Mouse (Mus musculus): Measurements from ENCODE around the gene Shc4. TPM values are rescaled to one million over a fixed set of nuclear protein-coding genes. Genes with fewer than 3 reads are reported as not detected.
A peak's percentile ranks its signal among the peaks of the same experiment; 100 is the strongest.

Gene Shc4
- total and polyA plus RNA-seq, 3 experiments, result 0.31 to 0.77 (median 0.44) TPM

- intact Hi-C loops (cut with DNase I), result no loop called here
- Histone ChIP-seq H3K79me2 (replicated peaks; ENCODE audit: control insufficient read depth, insufficient read depth, low read length) (no peaks in the 10 kb centered on the region), H3K4me1 (ENCODE audit: control insufficient read depth, insufficient read depth, low read length) (peaks cover 2% of the 10 kb centered on the region), H3K36me3 (ENCODE audit: control insufficient read depth, insufficient read depth, low read length) (no peaks in the 10 kb centered on the region), H3K9ac (ENCODE audit: low read depth, low read length) (no peak overlapping the region), H3K27me3 (ENCODE audit: control insufficient read depth, insufficient read depth, low read length) (no peaks in the 10 kb centered on the region), H3K27ac (no peak overlapping the region), H3K4me3 (no peak overlapping the region)
- DNase-seq, result no peak
- no peak for TF ChIP-seq POLR2A (IDR thresholded peaks at IDR 0.05; ENCODE audit: insufficient read depth, low read depth, low read length)
- no peak for TF ChIP-seq CTCF (IDR thresholded peaks at IDR 0.05)
- TF ChIP-seq EP300 (IDR thresholded peaks at IDR 0.05; ENCODE audit: insufficient read depth, low read depth, low read length), result no peak
Observed at GRCm38 (mm10) chr2:125736025-125736343, 12.0 kb upstream of the Shc4 start.

- Histone ChIP-seq H3K36me3 (ENCODE audit: control insufficient read depth, insufficient read depth, low read length) (no peaks in the 10 kb centered on the region), H3K79me2 (replicated peaks; ENCODE audit: control insufficient read depth, insufficient read depth, low read length) (no peaks in the 10 kb centered on the region), H3K4me3 (no peak overlapping the region), H3K27me3 (ENCODE audit: control insufficient read depth, insufficient read depth, low read length) (no peaks in the 10 kb centered on the region), H3K9ac (ENCODE audit: low read depth, low read length) (no peak overlapping the region), H3K27ac (no peak overlapping the region), H3K4me1 (ENCODE audit: control insufficient read depth, insufficient read depth, low read length) (peaks cover 2% of the 10 kb centered on the region)
- WGBS, result 56% methylated on average over 2 of the region's 2 CpGs
- intact Hi-C loops (cut with DNase I), result no loop called here
- DNase-seq, result no peak
- TF ChIP-seq POLR2A (IDR thresholded peaks at IDR 0.05; ENCODE audit: insufficient read depth, low read depth, low read length), result no peak
- no peak for TF ChIP-seq CTCF (IDR thresholded peaks at IDR 0.05)
- TF ChIP-seq EP300 (IDR thresholded peaks at IDR 0.05; ENCODE audit: insufficient read depth, low read depth, low read length), result no peak
Observed at GRCm38 (mm10) chr2:125735333-125736024, 11.5 kb upstream of the Shc4 start.

- intact Hi-C loops (cut with DNase I), result no loop called here
- no peak for DNase-seq
- Histone ChIP-seq H3K36me3 (ENCODE audit: control insufficient read depth, insufficient read depth, low read length) (no peaks in the 10 kb centered on the region), H3K9ac (ENCODE audit: low read depth, low read length) (no peak overlapping the region), H3K4me3 (no peak overlapping the region), H3K27ac (no peak overlapping the region), H3K4me1 (ENCODE audit: control insufficient read depth, insufficient read depth, low read length) (peaks cover 2% of the 10 kb centered on the region), H3K79me2 (replicated peaks; ENCODE audit: control insufficient read depth, insufficient read depth, low read length) (no peaks in the 10 kb centered on the region), H3K27me3 (ENCODE audit: control insufficient read depth, insufficient read depth, low read length) (no peaks in the 10 kb centered on the region)
- TF ChIP-seq POLR2A (IDR thresholded peaks at IDR 0.05; ENCODE audit: insufficient read depth, low read depth, low read length) (no peak), EP300 (IDR thresholded peaks at IDR 0.05; ENCODE audit: insufficient read depth, low read depth, low read length) (no peak), CTCF (IDR thresholded peaks at IDR 0.05) (no peak)
Observed at GRCm38 (mm10) chr2:125734741-125735140, 10.8 kb upstream of the Shc4 start.

DNA sequence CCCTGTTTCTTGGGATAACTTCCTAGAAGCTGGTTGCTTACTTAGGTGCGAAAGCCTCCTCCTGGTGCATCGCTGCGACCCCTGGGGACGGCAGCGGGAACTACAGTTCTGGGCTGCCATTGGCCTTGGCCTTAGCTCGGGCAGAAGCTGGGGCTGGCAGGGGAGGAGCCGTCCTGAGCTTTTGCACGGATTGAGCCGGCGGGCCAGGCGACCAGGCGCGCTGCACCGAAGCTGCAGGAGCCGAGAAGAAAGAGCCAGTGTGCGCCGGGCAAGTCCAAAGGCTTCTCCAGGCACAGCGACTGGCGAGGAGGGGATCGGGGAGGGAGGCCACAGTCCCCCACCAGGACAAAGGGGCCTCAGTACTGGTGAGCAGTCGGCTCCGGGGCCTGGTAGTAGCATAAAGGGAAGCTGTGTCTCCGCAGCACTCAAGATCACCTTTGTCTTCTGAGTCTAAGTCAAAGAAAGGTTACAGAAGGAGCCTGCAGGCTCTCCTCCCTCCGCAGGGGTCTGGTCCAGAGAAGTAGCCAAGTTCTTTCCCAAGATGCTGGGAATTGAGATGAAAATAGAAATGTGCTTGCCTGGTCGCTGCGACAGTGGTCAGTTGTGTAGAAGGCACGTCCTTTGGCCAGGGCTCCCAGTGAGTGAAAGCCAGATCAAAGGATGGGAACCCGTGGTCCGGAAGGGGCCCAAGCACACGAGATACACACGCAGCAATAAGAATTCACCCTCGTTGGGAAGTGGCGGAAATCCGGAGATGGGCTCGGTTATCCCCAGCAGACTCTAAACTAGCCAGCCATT lies 8.0 kb upstream of the Shc4 start:
- intact Hi-C loops (cut with DNase I), result loop anchor here (1.0 kb wide), 1 partner anchor 72 kb away; no protein-coding TSS in a partner anchor
- Histone ChIP-seq H3K36me3 (ENCODE audit: control insufficient read depth, insufficient read depth, low read length) (no peaks in the 10 kb centered on the region), H3K27ac (peak overlapping the region; percentile 10; the same call in 1 of the 2 replicates), H3K9ac (ENCODE audit: low read depth, low read length) (peak overlapping the region; percentile 75), H3K79me2 (replicated peaks; ENCODE audit: control insufficient read depth, insufficient read depth, low read length) (no peaks in the 10 kb centered on the region), H3K4me1 (ENCODE audit: control insufficient read depth, insufficient read depth, low read length) (peaks cover 2% of the 10 kb centered on the region), H3K4me3 (peak overlapping the region; percentile 48), H3K27me3 (ENCODE audit: control insufficient read depth, insufficient read depth, low read length) (no peaks in the 10 kb centered on the region)
- peak; percentile 91 to 96 for DNase-seq
- TF ChIP-seq CTCF (IDR thresholded peaks at IDR 0.05), result peak; percentile 100; the same call in 1 of the 2 replicates
- TF ChIP-seq POLR2A (IDR thresholded peaks at IDR 0.05; ENCODE audit: insufficient read depth, low read depth, low read length), result no peak
- 11% methylated on average over 35 of the region's 35 CpGs for WGBS

GRCm38 (mm10) chr2:125724546-125725114 lies 682 bp upstream of the Shc4 start:
- Histone ChIP-seq H3K27me3 (ENCODE audit: control insufficient read depth, insufficient read depth, low read length) (peaks cover 4% of the 10 kb centered on the region; the same call in 1 of the 2 replicates), H3K79me2 (replicated peaks; ENCODE audit: control insufficient read depth, insufficient read depth, low read length) (no peaks in the 10 kb centered on the region), H3K4me3 (peak overlapping the region; percentile 47), H3K27ac (no peak overlapping the region), H3K36me3 (ENCODE audit: control insufficient read depth, insufficient read depth, low read length) (no peaks in the 10 kb centered on the region), H3K4me1 (ENCODE audit: control insufficient read depth, insufficient read depth, low read length) (no peaks in the 10 kb centered on the region), H3K9ac (ENCODE audit: low read depth, low read length) (no peak overlapping the region)
- DNase-seq, result no peak
- 9% methylated on average over 16 of the region's 16 CpGs for WGBS
- intact Hi-C loops (cut with DNase I), result no loop called here
- TF ChIP-seq EP300 (IDR thresholded peaks at IDR 0.05; ENCODE audit: insufficient read depth, low read depth, low read length) (no peak), CTCF (IDR thresholded peaks at IDR 0.05) (no peak), POLR2A (IDR thresholded peaks at IDR 0.05; ENCODE audit: insufficient read depth, low read depth, low read length) (no peak)

Data from heart, adult 2 months (tissue).